Mouse (Mus musculus) cerebellum, postnatal 36 days (tissue): ENCODE measurements around the gene Gkn3.

ENCODE experiments used
- DNase-seq, 2 experiments: peaks; one replicate each; pipeline ENCODE4 v3.0.0; 2021 to 2022; ENCODE audit warnings: mixed read lengths in 2 of 2

Gkn3 gene

GRCm38 (mm10) chr6:87388877-87389276 lies at the start of gene Gkn3:
Gene Gkn3, minus strand, starts transcription at chr6:87388935.
- no peak for DNase-seq

- DNase-seq: no peak
Measured at GRCm38 (mm10) chr6:87436745-87437144, 48.0 kb upstream of the Gkn3 start.

- no peak for DNase-seq
Measured at GRCm38 (mm10) chr6:87435791-87436190, 47.1 kb upstream of the Gkn3 start.

GRCm38 (mm10) chr6:87428487-87429044 lies 39.8 kb upstream of the Gkn3 start, which contains the start of gene Bmp10:
Gene Bmp10, plus strand, starts transcription at chr6:87428994.
- no peak for DNase-seq

GRCm38 (mm10) chr6:87427616-87428015 lies 38.9 kb upstream of the Gkn3 start:
- DNase-seq: no peak

- DNase-seq: no peak
Measured at GRCm38 (mm10) chr6:87426954-87427353, 38.2 kb upstream of the Gkn3 start.

GRCm38 (mm10) chr6:87424037-87424816 lies 35.5 kb upstream of the Gkn3 start:
- peak; percentile 17 to 19 for DNase-seq

GRCm38 (mm10) chr6:87422304-87422703 lies 33.6 kb upstream of the Gkn3 start:
- no peak for DNase-seq

GRCm38 (mm10) chr6:87412011-87412410 lies 23.3 kb upstream of the Gkn3 start:
- no peak for DNase-seq

GRCm38 (mm10) chr6:87401456-87401855 lies 12.7 kb upstream of the Gkn3 start:
- no peak for DNase-seq

- no peak for DNase-seq
Measured at GRCm38 (mm10) chr6:87399886-87400566, 11.3 kb upstream of the Gkn3 start.

GRCm38 (mm10) chr6:87399137-87399536 lies 10.4 kb upstream of the Gkn3 start:
- DNase-seq: peak; percentile 69

- DNase-seq: no peak
Measured at GRCm38 (mm10) chr6:87394783-87395182, 6.0 kb upstream of the Gkn3 start.

- no peak for DNase-seq
Measured at GRCm38 (mm10) chr6:87393466-87394205, 4.9 kb upstream of the Gkn3 start.

GRCm38 (mm10) chr6:87389455-87389989 lies 787 bp upstream of the Gkn3 start:
- no peak for DNase-seq

GRCm38 (mm10) chr6:87386681-87387080 lies 2.1 kb downstream of the Gkn3 start:
- no peak for DNase-seq

GRCm38 (mm10) chr6:87386203-87386602 lies 2.5 kb downstream of the Gkn3 start:
- DNase-seq: peak; percentile 36 to 65

GRCm38 (mm10) chr6:87384761-87385160 lies 4.0 kb downstream of the Gkn3 start:
- no peak for DNase-seq

GRCm38 (mm10) chr6:87383926-87384691 lies 4.6 kb downstream of the Gkn3 start:
- DNase-seq: peak in 1 of 2 experiments; percentile 7

GRCm38 (mm10) chr6:87373057-87373456 lies 15.7 kb downstream of the Gkn3 start, which contains the start of gene Gkn2:
Gene Gkn2, plus strand, starts transcription at chr6:87373357.
- no peak for DNase-seq

GRCm38 (mm10) chr6:87369223-87369622 lies 19.5 kb downstream of the Gkn3 start:
- no peak for DNase-seq

GRCm38 (mm10) chr6:87354441-87354840 lies 34.3 kb downstream of the Gkn3 start:
- DNase-seq: no peak
